Mouse (Mus musculus): ENCODE data around the gene Olfr453. TPM values are rescaled to one million over a fixed set of nuclear protein-coding genes. Genes with fewer than 3 reads are reported as not detected.

Gene Olfr453
- total and polyA plus RNA-seq, 3 experiments, result not detected

GRCm38 (mm10) chr6:42714668-42715067 lies 24.5 kb upstream of the Olfr453 start:
- no peak for DNase-seq
- Histone ChIP-seq H3K27ac (no peak overlapping the region), H3K9ac (ENCODE audit: low read depth, low read length) (no peak overlapping the region), H3K27me3 (ENCODE audit: control insufficient read depth, insufficient read depth, low read length) (no peaks in the 10 kb centered on the region), H3K79me2 (replicated peaks; ENCODE audit: control insufficient read depth, insufficient read depth, low read length) (no peaks in the 10 kb centered on the region), H3K4me3 (no peak overlapping the region), H3K4me1 (ENCODE audit: control insufficient read depth, insufficient read depth, low read length) (no peaks in the 10 kb centered on the region), H3K36me3 (ENCODE audit: control insufficient read depth, insufficient read depth, low read length) (no peaks in the 10 kb centered on the region)
- WGBS, result 35% methylated on average over 8 of the region's 8 CpGs
- intact Hi-C loops (cut with DNase I), result no loop called here
- TF ChIP-seq CTCF (IDR thresholded peaks at IDR 0.05) (no peak), POLR2A (IDR thresholded peaks at IDR 0.05; ENCODE audit: insufficient read depth, low read depth, low read length) (no peak), EP300 (IDR thresholded peaks at IDR 0.05; ENCODE audit: insufficient read depth, low read depth, low read length) (no peak)

DNA sequence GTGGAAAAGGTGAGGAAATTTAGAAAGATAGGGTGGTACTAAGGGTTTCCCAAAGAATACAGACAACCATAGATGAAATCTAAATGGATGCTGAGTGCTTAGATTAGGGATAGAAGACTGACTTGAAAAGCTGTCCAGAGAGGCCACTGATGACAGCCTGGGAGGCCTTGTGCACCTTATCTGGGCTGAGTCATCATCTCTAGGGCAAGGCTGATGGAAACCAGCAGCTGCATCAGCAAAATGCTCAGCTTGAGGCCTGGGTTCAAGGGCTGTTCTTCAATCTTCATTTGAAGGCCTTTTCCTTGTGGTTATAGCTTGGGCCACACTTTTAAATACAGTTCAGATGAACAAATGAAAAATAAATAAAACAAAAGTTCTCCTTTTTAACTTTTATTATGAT lies 21.2 kb upstream of the Olfr453 start:
- Histone ChIP-seq H3K4me3 (no peak overlapping the region), H3K79me2 (replicated peaks; ENCODE audit: control insufficient read depth, insufficient read depth, low read length) (no peaks in the 10 kb centered on the region), H3K27ac (no peak overlapping the region), H3K27me3 (ENCODE audit: control insufficient read depth, insufficient read depth, low read length) (no peaks in the 10 kb centered on the region), H3K36me3 (ENCODE audit: control insufficient read depth, insufficient read depth, low read length) (no peaks in the 10 kb centered on the region), H3K9ac (ENCODE audit: low read depth, low read length) (no peak overlapping the region), H3K4me1 (ENCODE audit: control insufficient read depth, insufficient read depth, low read length) (no peaks in the 10 kb centered on the region)
- TF ChIP-seq EP300 (IDR thresholded peaks at IDR 0.05; ENCODE audit: insufficient read depth, low read depth, low read length) (no peak), POLR2A (IDR thresholded peaks at IDR 0.05; ENCODE audit: insufficient read depth, low read depth, low read length) (no peak), CTCF (IDR thresholded peaks at IDR 0.05) (no peak)
- intact Hi-C loops (cut with DNase I), result no loop called here
- DNase-seq, result no peak

DNA sequence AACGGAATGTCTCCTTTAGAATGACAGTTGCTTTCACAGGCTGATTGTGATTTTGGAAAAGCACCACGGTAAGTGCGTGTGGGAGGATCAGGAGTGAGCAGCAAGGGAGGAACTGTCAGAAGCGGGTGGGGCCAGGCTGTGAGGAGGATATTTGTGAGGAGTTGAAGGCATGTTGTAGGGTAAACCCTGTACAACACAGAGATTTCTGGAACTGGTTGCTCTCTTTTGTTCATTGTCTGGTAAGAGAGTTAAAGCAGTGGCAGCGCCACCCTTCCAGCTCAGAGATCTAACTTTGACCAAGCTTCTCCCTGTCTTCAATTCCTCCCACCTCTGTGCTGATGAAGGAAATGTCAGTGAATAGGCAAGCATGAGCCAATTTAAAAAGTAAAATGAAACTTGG lies 3.1 kb downstream of the Olfr453 start:
- no peaks in the 10 kb centered on the region for H3K4me1 ChIP-seq (ENCODE audit: control insufficient read depth, insufficient read depth, low read length)
- DNase-seq, result no peak
- TF ChIP-seq CTCF (IDR thresholded peaks at IDR 0.05) (no peak), POLR2A (IDR thresholded peaks at IDR 0.05; ENCODE audit: insufficient read depth, low read depth, low read length) (no peak), EP300 (IDR thresholded peaks at IDR 0.05; ENCODE audit: insufficient read depth, low read depth, low read length) (no peak)
- H3K79me2 ChIP-seq (replicated peaks; ENCODE audit: control insufficient read depth, insufficient read depth, low read length), result no peaks in the 10 kb centered on the region
- intact Hi-C loops (cut with DNase I), result no loop called here
- no peak overlapping the region for H3K4me3 ChIP-seq
- no peaks in the 10 kb centered on the region for H3K36me3 ChIP-seq (ENCODE audit: control insufficient read depth, insufficient read depth, low read length)
- 59% methylated on average over 5 of the region's 5 CpGs for WGBS
- no peak overlapping the region for H3K9ac ChIP-seq (ENCODE audit: low read depth, low read length)
- no peak overlapping the region for H3K27ac ChIP-seq
- no peaks in the 10 kb centered on the region for H3K27me3 ChIP-seq (ENCODE audit: control insufficient read depth, insufficient read depth, low read length)

- intact Hi-C loops (cut with DNase I), result no loop called here
- TF ChIP-seq CTCF (IDR thresholded peaks at IDR 0.05) (no peak), POLR2A (IDR thresholded peaks at IDR 0.05; ENCODE audit: insufficient read depth, low read depth, low read length) (no peak), EP300 (IDR thresholded peaks at IDR 0.05; ENCODE audit: insufficient read depth, low read depth, low read length) (no peak)
- no peaks in the 10 kb centered on the region for H3K79me2 ChIP-seq (replicated peaks; ENCODE audit: control insufficient read depth, insufficient read depth, low read length)
- H3K4me3 ChIP-seq, result no peak overlapping the region
- H3K27me3 ChIP-seq (ENCODE audit: control insufficient read depth, insufficient read depth, low read length), result no peaks in the 10 kb centered on the region
- H3K36me3 ChIP-seq (ENCODE audit: control insufficient read depth, insufficient read depth, low read length), result no peaks in the 10 kb centered on the region
- H3K4me1 ChIP-seq (ENCODE audit: control insufficient read depth, insufficient read depth, low read length), result no peaks in the 10 kb centered on the region
- no peak for DNase-seq
- H3K27ac ChIP-seq, result no peak overlapping the region
- no peak overlapping the region for H3K9ac ChIP-seq (ENCODE audit: low read depth, low read length)
Measured at GRCm38 (mm10) chr6:42747846-42748245, 8.7 kb downstream of the Olfr453 start.

- intact Hi-C loops (cut with DNase I), result no loop called here
- no peaks in the 10 kb centered on the region for H3K79me2 ChIP-seq (replicated peaks; ENCODE audit: control insufficient read depth, insufficient read depth, low read length)
- no peak within 1 kb of the TSS for H3K27ac ChIP-seq
- TF ChIP-seq EP300 (IDR thresholded peaks at IDR 0.05; ENCODE audit: insufficient read depth, low read depth, low read length) (no peak), CTCF (IDR thresholded peaks at IDR 0.05) (no peak), POLR2A (IDR thresholded peaks at IDR 0.05; ENCODE audit: insufficient read depth, low read depth, low read length) (no peak)
- H3K9ac ChIP-seq (ENCODE audit: low read depth, low read length), result no peak within 1 kb of the TSS
- DNase-seq, result no peak
- no peak within 1 kb of the TSS for H3K4me3 ChIP-seq
- H3K36me3 ChIP-seq (ENCODE audit: control insufficient read depth, insufficient read depth, low read length), result no peaks in the 10 kb centered on the region
- WGBS, result 63% methylated on average over 1 of the region's 1 CpGs
- no peaks in the 10 kb centered on the region for H3K27me3 ChIP-seq (ENCODE audit: control insufficient read depth, insufficient read depth, low read length)
- no peaks in the 10 kb centered on the region for H3K4me1 ChIP-seq (ENCODE audit: control insufficient read depth, insufficient read depth, low read length)
Measured at GRCm38 (mm10) chr6:42756104-42756503, 16.9 kb downstream of the Olfr453 start, which contains the start of gene Olfr38. Gene Olfr38 (plus strand): TSS chr6:42756404.

- intact Hi-C loops (cut with DNase I), result no loop called here
- no peaks in the 10 kb centered on the region for H3K4me1 ChIP-seq (ENCODE audit: control insufficient read depth, insufficient read depth, low read length)
- no peak for TF ChIP-seq EP300 (IDR thresholded peaks at IDR 0.05; ENCODE audit: insufficient read depth, low read depth, low read length)
- TF ChIP-seq POLR2A (IDR thresholded peaks at IDR 0.05; ENCODE audit: insufficient read depth, low read depth, low read length), result no peak
- TF ChIP-seq CTCF (IDR thresholded peaks at IDR 0.05), result no peak
- no peaks in the 10 kb centered on the region for H3K36me3 ChIP-seq (ENCODE audit: control insufficient read depth, insufficient read depth, low read length)
- no peak overlapping the region for H3K27ac ChIP-seq
- no peaks in the 10 kb centered on the region for H3K27me3 ChIP-seq (ENCODE audit: control insufficient read depth, insufficient read depth, low read length)
- H3K79me2 ChIP-seq (replicated peaks; ENCODE audit: control insufficient read depth, insufficient read depth, low read length), result no peaks in the 10 kb centered on the region
- no peak overlapping the region for H3K4me3 ChIP-seq
- DNase-seq, result no peak
- H3K9ac ChIP-seq (ENCODE audit: low read depth, low read length), result no peak overlapping the region
- WGBS, result 82% methylated on average over 1 of the region's 1 CpGs
Measured at GRCm38 (mm10) chr6:42777066-42777465, 37.9 kb downstream of the Olfr453 start.

All from heart, adult 2 months (tissue).